Mouse (Mus musculus) erythroblast, embryonic 14.5 days (primary cell): ENCODE results near the gene Gal.

ENCODE experiments used
- GATA1 ChIP-seq: IDR thresholded peaks from 2 replicates; pipeline ENCODE4 v1.6.1; 2012; ENCODE audit warnings: low read length, inconsistent platforms, mixed read lengths
- TAL1 ChIP-seq: IDR thresholded peaks from 3 replicates; pipeline ENCODE4 v1.6.1; 2012; ENCODE audit warnings: low read length, inconsistent platforms, mixed read lengths

DNA sequence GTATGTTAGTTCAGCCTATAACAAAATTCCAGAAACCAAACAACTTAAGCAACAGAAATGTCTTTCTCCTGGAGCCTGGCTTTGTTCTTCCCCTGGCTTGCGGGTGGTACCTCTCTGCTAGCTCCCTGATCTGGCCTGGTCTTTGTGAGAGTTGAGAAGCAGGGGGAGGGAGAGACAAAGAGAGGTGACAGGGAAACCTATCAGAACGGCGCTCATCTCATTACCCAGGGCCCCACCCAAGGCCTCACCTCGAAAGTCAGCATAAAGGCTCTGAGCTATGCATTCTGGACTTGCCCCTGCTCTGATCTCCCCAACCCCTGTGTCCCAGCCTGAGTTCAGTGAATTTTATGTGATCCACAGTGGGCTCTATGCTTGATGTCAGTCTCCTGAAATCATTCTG, 20.3 kb upstream of the Gal start:
- TF ChIP-seq TAL1 (no peak), GATA1 (no peak)
